Mouse (Mus musculus): Measurements from ENCODE around the gene Prl3b1.

The Prl3b1 gene

GRCm38 (mm10) chr13:27241547-27241946 is at the start of gene Prl3b1:
Gene Prl3b1 (plus strand): TSS chr13:27241847.
- no peak for DNase-seq

GRCm38 (mm10) chr13:27196359-27196758 is 45.3 kb upstream of the Prl3b1 start, which contains the start of gene Prl3c1:
Gene Prl3c1 (plus strand): TSS chr13:27196659.
- no peak for DNase-seq

GRCm38 (mm10) chr13:27259136-27259535 is 17.5 kb downstream of the Prl3b1 start, which contains the start of gene Prl3a1:
Gene Prl3a1 (plus strand): TSS chr13:27259436.
- DNase-seq = no peak

All from thymus, postnatal 4 days (tissue).